Mouse (Mus musculus): ENCODE results near the gene Zfp871. TPM values are rescaled to one million over a fixed set of nuclear protein-coding genes. Genes with fewer than 3 reads are reported as not detected.

The Zfp871 gene
- polyA plus RNA-seq (2015; fragmentation: Nextera tagmentation; extraction: Ambion mirVana), result 21.6 TPM in 2 replicates

DNA sequence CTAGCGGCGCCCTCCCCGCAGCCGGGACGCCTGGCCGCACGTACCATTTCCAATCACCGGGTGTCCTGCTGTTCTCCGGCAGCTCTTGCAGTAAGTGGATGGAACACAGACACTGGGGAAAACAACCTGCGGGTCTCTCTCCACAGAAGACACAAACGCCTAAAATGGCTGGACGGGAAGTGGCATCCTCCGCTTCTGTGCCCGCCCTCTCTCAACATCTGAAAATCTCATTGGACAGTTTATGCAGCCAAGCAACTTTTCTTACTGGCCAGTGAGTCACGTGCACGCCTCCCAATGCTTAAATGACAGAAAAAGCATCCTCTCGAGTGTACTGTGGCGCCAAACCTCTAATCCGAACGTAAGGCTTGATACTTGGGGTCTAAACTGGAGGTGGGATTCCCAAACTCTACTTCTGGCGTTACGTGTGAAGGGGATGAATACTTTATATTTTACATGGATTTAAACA lies at the start of gene Zfp871:
Gene Zfp871 (minus strand): TSS at position 194 of the 466 bp plus-strand sequence.

DNA sequence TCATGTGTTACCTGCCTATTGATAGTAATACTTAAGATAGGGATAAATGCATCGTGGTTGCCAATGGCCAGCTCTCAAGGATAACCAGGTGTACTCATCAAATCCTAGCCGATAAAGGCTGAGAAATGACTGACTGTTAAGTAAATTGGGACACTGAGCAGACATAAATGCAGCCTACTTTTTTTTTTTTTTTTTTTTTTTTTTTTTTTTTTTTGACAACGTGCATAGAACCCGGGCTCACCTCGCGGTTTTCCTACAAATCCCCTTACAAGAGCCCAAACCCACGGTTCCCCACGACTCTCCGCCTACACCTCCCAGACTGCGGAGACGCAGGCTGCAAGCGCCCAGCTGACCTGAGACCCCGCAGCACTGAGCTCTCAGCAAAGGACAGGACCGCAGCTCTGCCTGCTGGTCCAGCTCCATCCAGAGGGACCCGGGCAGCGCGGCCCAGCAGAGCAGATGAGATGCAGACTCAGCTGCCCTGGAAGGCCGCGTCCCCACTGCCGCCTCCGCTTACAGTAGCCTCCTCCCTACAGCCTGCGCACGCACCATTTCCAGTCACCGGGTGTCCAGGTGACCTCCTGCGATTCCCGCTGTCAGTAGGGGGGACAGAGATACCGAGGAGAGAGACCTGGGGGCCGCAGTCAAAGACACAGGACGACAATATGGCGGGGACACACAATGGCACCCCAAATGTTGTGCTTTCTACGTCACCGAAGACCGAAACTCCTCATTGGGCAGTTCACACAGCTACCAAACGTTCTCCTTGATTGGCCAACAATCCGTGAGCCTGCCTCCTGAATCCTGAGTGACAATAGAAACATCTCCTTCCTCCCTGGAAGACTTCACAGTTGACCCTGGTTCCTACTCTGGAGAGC lies 41.7 kb upstream of the Zfp871 start, which contains the start of gene Zfp799:
Gene Zfp799 (minus strand): TSS at position 722 of the 878 bp plus-strand sequence.

DNA sequence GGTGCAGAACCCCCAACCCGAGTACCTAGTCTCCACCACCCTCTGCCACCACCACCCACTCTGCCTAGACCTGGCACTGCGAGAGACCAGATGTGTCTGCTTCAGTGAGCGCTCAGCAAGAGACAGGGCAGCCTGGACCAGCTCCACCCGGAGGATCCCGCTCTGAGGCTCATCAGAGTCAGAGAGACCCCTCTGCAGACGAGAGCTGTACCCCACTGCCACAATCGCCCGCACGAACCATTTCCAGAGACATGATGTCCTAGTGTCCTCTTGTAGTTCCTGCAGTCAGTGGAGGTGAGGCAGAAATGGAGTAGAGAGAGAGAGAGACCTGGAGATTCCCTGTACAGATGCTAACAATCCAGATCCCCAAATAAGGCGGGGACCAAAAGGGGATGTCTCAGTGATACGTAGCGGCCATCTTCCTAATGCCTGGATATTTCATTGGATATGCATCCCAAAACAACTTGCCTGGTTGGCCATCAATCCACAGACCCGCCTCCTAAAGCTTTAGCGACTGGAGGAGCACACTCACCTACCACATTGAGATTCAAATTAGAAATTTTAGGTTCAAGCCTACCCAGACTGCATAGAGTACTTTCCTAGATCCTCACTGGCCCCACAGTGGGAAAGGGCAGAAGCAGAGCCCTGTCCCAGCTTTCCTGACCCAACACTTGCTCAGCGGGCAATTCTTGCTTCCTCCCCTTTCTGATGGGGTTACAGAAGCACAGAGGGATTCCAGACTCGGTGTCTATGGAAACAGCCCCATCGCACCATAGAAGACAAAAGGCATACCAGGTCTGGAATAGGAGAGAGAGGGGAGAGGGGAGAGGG lies 21.7 kb upstream of the Zfp871 start, which contains the start of gene Zfp811:
Gene Zfp811 (minus strand): TSS at position 388 of the 831 bp plus-strand sequence.

Other genes with a start within 250 kb of the Zfp871 start
- gene Cyp4f37, start 167.0 kb downstream of the Zfp871 start, polyA plus RNA-seq (2015; fragmentation: Nextera tagmentation; extraction: Ambion mirVana), result 0.35 TPM in 1 of 2 replicates, not detected in the other
- 0.07 TPM in 1 of 2 replicates, not detected in the other for gene Cyp4f40, start 129.4 kb downstream of the Zfp871 start, polyA plus RNA-seq (2015; fragmentation: Nextera tagmentation; extraction: Ambion mirVana)
- gene Cyp4f15, start 102.7 kb downstream of the Zfp871 start, polyA plus RNA-seq (2015; fragmentation: Nextera tagmentation; extraction: Ambion mirVana), result 1.3 and 1.4 TPM in 2 replicates
- gene Zfp811, start 21.6 kb upstream of the Zfp871 start, polyA plus RNA-seq (2015; fragmentation: Nextera tagmentation; extraction: Ambion mirVana), result 6.3 and 7.3 TPM in 2 replicates
- 4.2 and 5.7 TPM in 2 replicates for gene Zfp799, start 42.0 kb upstream of the Zfp871 start, polyA plus RNA-seq (2015; fragmentation: Nextera tagmentation; extraction: Ambion mirVana)
- gene Zfp870, start 103.4 kb upstream of the Zfp871 start, polyA plus RNA-seq (2015; fragmentation: Nextera tagmentation; extraction: Ambion mirVana), result 3.1 and 3.5 TPM in 2 replicates
- not detected in 2 replicates for gene Cyp4f14, start 129.1 kb upstream of the Zfp871 start, polyA plus RNA-seq (2015; fragmentation: Nextera tagmentation; extraction: Ambion mirVana)
- gene Cyp4f13, start 159.1 kb upstream of the Zfp871 start, polyA plus RNA-seq (2015; fragmentation: Nextera tagmentation; extraction: Ambion mirVana), result 16.0 and 18.7 TPM in 2 replicates
- 4.0 and 4.2 TPM in 2 replicates for gene Zfp472, start 177.5 kb upstream of the Zfp871 start, polyA plus RNA-seq (2015; fragmentation: Nextera tagmentation; extraction: Ambion mirVana)
- gene Zfp952, start 204.8 kb upstream of the Zfp871 start, polyA plus RNA-seq (2015; fragmentation: Nextera tagmentation; extraction: Ambion mirVana), result 5.5 and 6.2 TPM in 2 replicates
- 2.8 and 3.1 TPM in 2 replicates for gene Zfp763, start 245.1 kb upstream of the Zfp871 start, polyA plus RNA-seq (2015; fragmentation: Nextera tagmentation; extraction: Ambion mirVana)